Mouse (Mus musculus): ENCODE results near the gene Specc1. TPM values are rescaled to one million over a fixed set of nuclear protein-coding genes. Genes with fewer than 3 reads are reported as not detected.
A peak's percentile ranks its signal among the peaks of the same experiment; 100 is the strongest.

Specc1 gene
- total RNA-seq, 2 experiments from 2014 or later: 5.5 to 9.5 TPM

DNA sequence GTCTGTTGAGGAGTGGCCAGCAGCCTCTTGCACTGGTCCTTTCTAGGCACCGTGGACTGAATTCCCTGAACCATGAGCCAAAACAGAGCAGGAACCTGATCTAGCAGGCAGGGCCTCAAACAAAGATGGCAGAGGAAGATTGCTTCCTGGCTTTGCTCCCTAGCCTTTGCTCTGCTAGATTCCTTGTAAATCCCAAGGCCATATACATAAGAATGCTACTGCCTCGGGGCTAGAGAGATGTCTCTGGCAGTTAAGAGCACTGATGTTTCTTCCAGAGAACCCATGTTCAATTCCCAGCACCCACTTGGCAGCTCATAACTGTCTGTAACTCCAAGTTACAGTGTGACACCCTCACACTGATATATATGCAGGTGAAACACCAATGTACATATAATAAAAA lies 83.6 kb downstream of the Specc1 start:
- intact Hi-C loops (cut with DNase I): no loop called here
- DNase-seq: no peak

DNA sequence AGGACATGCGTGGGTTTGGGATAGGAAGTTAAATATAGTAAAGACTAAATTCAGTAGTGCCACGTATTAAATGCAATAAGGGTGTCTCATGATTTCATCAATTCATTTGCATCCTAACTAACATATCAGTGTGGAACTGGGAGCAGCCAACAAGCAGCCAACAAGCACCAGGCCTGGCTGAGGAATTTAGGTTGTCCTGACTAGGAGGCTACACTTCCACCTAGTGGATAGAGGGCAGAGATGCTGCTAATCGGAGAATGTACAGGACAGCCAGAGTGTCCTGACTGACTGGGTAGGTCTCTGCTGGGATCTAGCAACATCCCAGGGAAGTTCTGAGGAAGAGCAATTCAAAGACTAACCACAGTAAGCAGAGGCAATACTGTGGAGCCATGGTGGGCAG lies 88.1 kb downstream of the Specc1 start:
- DNase-seq: no peak
- intact Hi-C loops (cut with DNase I): loop anchor here (1.0 kb wide), 1 partner anchor 95 kb away; no protein-coding TSS in a partner anchor

DNA sequence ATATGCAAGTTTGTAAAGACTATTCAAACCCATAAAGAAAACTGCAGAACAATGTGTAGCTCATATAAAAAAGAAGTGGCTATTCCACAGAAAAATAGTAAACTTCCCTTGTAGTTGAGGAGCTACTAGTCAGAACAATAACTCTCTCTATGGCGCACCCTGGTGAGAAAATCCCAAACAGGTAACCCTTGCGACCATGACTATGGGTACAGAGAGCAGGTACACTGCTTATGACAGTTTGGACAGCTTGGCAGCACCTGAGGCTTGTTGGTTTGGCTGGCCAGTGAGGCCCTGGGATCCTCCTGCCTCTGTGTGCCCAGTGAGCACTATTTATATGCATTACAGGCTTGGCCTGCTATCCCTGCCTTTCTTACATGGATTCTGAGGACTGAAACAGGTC lies 89.4 kb downstream of the Specc1 start:
- DNase-seq: no peak
- intact Hi-C loops (cut with DNase I): no loop called here

DNA sequence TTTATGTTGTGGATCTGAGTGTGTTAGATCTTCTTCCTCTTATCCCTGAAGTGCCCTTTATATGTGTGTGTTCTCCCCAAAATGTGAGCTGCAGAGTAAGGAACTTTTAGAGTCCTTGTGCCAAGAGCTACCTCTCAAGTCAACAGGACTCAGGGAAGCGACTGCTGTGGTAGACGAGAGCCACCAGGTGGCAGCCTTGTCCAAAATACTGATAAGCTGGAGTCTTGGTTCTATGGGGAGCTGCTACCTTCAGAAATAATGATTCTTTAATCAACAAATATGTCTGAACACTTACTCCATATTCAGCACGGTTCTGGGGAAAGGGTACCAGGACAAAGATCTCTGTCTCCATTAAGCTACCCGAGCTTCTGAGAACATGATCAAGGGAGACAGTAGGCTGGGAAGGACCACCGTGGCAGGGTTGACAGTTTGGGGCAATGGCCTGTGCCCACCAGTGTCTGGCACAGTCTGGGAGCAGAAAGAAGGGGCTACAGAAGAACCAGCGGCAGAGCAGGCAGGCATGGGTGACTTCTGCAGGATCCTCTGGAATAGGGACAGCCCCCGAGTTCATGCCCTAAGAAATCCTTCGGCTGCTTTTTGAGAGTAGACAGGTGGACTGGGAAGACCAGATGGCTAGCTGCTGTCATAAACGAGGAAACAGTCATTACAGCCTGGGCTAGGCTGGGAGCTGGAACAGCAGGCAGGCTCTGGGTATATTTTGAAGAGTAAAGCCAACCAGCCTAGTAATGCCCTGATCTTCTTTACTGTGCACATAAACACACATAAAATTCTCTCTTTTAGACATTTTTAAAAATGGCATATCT lies 91.5 kb downstream of the Specc1 start:
- intact Hi-C loops (cut with DNase I): loop anchor here (1.0 kb wide), 2 partner anchors 79 to 232 kb away; no protein-coding TSS in a partner anchor

DNA sequence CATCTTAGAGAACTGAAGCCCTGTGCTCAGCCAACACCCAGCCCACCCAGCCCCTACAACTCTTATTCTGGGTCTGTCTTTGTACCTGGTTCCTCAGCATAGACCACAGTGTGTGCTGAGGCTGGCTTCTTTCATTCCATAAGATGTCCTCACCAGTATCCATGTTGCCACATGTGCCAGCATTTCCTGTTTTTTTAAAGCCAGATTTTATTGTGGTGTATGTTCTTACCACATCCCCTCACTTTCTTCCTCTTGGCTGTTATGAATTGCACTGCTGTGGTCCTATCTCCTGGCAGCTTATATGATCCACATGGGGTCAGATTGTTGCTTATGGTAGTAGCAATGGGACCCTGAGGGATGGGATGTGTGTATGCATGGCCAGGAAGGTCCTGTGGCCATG lies 92.6 kb downstream of the Specc1 start:
- DNase-seq: no peak
- intact Hi-C loops (cut with DNase I): no loop called here

More for the DNA sequence above, 91.5 kb downstream of the Specc1 start:
- DNase-seq: peak; percentile 64 to 76

DNA sequence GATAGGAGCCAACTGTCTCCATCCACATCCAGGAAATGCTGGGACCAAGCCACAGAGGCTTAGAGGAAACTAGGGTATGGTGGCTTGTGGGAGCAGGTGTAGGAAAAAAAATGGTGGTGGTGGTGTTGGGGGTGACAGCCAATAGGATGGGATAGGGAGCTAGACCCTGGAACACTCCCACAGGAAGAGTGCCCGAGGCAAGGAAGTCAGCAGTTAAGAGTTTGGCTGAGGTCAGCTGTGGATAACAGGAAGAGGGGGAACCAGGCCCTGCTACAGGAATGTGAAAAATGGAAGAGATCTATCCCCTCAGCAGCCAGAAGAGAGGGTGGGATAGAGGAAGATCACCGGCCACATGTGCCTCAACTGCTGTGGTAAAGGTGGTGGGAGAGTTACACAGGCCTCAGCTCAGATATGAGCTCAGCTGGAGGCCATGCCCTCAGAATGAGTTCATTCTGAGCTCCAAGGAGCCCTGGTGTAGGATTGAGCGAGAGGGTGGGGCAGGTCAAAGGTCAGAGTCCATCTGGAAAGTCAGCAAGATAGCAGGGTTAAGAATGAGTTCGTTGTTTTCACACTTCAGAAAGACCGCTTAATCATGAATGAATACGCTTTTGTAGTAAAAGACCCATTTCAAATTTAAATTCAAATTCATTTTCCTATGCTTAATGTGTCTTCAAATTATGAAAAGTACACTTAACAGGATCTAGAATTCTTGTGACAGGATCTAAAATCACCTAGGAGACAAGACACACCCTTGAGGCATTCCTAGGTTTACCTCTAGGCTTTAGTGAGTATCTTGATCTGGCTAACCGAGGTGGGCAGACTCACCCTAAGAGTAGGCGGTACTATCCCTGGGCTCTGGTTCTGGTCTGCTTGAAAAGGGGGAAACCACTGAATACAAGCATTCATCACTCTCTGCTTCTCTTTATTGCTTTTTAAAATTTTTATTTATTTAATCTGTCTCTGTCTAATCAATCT lies 94.1 kb downstream of the Specc1 start:
- no peak for DNase-seq
- intact Hi-C loops (cut with DNase I): no loop called here

DNA sequence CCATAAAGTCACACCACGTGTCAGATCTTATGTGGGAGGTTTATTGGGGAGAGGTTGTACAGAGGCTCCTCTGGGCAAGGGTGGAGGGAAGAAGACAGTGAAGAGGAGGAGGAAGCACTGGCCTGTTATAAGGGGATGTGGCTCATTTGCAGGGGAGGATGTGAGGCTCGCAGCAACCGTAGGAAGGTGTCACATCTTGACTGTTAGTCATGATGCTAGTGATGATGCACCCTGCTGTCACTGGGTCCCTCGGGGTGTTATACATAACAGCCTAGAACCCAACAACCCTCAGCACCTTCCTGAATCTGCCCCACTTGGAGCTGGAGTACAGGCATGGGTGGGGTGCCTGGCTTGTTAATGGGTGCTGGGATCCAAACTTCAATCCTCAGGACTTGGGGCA lies 94.9 kb downstream of the Specc1 start:
- no peak for DNase-seq
- intact Hi-C loops (cut with DNase I): no loop called here

DNA sequence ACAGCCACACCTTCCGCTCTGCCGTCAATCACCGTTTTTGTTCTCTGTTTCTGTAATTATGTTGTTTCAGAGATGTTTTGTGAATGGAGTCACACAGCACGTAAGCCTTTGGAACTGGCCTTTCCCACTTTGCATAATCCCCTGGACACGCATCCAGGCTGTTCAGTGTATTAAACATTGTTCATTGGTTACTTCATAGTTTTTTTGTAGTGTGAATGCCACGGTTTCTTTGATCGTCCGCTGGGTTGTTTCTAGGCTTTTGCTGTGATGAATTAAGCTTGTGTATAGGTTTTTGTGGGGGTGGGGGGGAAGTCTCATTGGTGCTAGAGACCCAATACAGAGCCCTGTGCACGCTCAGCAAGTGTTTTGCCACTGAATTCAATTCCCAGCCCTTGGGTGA lies 97.4 kb downstream of the Specc1 start:
- intact Hi-C loops (cut with DNase I): no loop called here

DNA sequence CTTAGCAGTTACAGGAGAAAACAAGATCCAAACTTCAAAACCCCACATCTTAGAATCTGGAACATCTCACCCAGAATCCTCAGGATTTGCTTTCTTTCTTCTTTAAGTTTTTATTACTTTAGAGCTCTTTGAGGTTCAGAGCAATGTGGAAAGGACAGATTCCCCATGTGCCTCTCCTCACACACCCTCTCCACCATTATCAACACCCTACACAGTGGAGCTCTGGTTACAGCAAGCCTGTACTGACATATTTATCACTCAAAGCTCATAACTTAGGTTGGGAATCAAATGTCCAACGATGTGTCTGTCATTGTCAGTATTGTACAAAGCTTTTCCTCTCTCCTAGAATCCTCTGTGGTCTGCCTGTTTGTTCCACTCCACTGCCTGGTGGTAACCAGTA lies 108.0 kb downstream of the Specc1 start:
- intact Hi-C loops (cut with DNase I): no loop called here
- no peak for DNase-seq

More for the DNA sequence above, 97.4 kb downstream of the Specc1 start:
- no peak for DNase-seq

DNA sequence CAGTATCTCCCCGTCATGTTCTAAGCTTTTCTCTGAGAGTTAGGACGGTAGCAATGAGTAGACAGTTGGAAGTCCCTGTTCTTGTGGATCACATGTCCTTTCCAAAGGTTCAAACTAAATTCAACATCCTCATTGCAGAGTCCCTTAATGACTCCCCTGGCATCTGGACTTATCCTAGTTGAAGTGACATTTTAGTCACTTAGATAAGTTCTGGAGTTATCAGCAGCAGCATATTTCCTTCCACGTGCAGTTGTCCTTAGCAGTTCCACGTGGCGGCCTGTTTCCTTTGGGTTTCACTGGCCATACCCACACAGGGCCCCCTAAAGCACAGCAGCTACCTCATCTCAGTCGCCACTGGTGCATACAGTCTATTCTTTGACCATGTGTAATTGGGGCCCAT lies 109.1 kb downstream of the Specc1 start:
- no peak for DNase-seq
- intact Hi-C loops (cut with DNase I): no loop called here

DNA sequence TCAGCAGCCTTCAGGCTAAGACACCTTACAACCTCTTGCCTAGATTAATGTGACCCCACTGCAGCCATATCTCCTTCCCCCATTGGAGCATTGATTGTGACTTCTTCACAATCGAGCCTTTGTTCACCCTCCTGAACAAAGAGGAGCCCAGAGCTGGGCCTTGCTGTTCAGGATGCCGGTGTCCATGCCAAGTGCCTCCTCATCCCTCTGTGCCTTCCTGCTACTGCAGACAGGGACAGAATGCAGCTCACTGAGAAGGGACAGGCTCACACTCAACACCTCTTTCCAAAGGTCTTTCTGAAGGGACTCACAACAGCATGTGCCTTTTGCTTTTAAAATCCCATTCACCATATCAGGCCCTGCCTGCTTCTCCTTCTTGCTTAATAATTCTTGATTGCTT lies 113.0 kb downstream of the Specc1 start:
- intact Hi-C loops (cut with DNase I): no loop called here
- no peak for DNase-seq

DNA sequence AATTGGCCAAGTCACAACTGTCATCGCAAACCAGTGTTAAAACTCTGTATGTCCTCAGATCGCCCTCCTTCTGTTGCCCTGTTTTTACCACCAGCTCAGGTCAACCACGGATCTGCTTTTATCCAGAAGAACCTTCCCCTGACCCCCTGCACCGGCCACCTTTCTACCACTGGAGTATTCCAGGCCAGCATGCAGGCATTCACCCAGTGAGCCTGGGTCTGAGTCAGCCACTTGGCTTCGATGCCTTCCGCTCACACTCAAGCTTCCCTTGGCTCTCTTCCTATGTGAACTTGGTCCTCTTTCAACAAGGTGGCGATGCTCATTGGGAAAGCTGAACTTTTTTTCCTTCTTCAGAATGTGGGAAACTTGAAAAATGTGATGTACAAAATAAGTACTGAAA lies 113.6 kb downstream of the Specc1 start:
- intact Hi-C loops (cut with DNase I): no loop called here

DNA sequence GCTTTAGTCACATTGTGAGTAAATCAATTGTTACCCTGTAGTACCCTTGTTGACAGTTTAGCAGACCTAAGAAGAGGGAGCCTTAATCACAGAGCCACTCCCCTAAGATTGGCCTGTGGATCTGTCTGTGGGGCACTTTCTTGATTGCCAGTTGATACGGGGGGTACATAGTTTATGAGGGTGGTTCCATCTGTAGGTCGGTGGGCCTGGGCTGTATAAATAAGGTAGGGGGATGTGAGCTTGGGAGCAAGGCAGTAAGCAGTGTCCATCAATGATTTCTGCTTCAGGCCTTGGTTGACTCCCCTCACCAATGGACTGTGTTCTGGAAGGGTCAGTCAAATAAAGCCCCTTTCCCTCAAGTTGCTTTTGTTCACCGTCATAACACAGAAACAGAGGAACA lies 115.8 kb downstream of the Specc1 start:
- DNase-seq: no peak

More for the DNA sequence above, 113.6 kb downstream of the Specc1 start:
- DNase-seq: no peak

DNA sequence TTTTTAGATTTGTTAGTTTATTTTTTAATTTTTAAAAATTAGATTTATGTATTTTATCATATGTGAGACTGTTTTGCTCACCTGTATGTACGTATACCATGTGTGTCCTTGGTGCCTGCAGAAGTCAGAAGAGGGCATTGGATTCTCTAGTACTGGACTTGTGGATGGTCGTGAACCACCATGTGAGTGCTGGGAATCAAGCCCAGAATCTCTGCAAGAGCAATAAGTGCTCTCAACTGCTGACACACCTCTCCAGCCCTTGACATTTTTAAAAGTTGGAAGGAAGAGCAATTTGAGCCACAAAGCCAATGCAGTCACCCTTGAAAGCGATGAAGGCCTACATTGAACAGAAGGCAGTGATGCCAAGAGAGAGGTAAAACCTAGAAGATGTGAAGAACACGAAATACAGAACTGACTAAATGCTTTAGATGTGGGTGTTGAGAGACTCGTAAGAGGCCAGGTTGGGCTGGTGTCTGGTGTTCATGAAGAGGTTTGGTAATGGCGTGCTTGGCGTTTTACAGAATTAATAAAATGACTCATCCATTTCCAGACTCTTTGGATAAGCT lies 117.1 kb downstream of the Specc1 start:
- intact Hi-C loops (cut with DNase I): no loop called here
- no peak for DNase-seq

More for the DNA sequence above, 115.8 kb downstream of the Specc1 start:
- intact Hi-C loops (cut with DNase I): no loop called here

DNA sequence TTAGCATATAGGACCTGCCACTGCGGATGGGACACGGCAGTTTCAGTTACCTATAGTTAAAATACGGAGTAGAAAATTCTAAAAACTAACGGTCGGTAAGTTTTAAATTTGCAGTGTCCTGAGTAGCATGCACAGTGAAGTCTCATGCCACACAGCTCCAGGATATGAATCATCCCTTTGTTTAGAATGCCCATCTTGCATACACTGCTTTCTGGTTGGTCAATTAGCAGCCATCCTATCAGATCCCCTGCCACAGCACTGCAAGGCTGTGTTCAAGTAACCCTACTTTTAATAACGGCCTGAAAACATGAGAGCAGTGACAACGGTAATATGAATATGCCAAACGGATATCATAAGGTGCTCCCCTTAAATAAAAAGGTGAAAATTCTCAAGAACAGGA lies 118.0 kb downstream of the Specc1 start:
- intact Hi-C loops (cut with DNase I): no loop called here
- DNase-seq: no peak

DNA sequence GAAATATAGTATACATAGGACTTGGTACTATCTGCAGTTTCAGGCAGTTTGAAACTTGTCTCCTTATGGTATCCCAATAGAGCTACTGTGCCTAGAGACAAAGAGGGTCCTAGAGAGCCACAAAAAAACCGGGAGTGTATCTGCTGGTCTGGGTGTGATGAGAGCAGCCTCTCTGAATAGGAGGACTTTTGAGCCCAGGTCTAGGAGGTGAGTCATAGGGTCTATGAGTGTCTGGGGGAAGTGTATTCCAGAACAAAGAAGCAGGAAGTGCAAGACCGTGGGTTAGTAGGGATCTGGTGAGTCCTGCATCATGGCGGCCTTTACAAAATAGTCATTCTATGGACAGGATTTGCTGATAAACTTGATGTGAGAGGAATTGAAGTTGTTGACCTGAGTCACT lies 118.5 kb downstream of the Specc1 start:
- DNase-seq: no peak
- intact Hi-C loops (cut with DNase I): no loop called here

DNA sequence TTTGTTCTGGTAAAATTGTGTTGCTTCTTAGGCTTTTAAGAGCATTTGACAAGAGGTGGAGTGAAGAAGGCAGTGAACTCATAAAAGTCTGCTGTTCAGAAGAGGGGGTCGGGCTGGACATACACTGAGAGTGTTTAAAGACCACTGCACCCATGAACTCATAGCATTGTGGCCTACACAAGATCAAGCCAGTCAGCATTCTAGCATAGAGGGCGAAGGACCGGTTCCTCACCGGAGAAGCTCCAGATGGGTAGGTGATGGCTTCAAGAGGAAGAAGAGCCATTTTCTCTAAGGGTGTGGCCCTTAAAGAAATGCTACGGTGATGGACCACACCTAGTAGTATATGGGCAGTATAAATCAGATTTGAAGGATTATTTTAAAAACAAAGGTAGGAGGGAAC lies 119.0 kb downstream of the Specc1 start:
- intact Hi-C loops (cut with DNase I): no loop called here
- DNase-seq: no peak

DNA sequence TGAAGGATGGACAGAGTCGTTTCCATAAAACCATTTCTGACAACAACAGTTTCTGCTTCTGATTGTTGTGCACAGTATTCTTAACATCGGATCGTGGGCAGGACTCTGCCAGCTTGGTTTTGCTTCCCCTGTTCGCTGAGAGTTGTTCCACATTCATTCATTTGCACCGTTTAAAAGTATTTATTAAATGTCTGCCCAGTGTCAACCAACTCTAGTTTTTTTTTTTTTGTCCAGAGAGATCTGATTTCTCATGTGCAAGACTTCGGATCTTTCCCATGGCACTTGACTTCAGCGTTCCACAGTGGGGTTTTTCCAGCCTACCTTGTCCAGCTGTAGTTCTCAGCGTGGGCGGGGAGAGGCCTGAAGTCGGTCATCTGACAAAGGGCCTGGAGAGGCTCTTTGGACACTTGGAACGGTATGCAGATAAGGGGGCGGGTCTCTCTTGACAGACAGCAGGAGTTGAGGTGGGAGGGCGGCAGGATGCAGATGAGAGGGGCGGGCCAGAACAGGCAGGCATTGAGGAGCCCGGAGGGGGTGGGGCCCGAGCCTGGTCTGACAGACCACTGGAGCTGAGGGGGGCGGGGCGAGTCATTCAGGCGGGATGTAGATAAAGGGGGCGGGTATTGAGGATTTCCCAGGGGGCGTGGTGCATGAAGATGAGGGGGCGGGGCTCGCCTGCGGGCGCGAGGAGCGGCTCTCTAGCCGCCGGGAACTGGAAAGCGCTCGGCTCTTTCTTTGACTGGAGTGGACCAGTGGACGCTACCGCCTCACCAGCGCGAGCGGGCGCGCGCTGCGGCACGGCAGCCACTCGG lies 120.0 kb downstream of the Specc1 start:
- intact Hi-C loops (cut with DNase I): no loop called here
- peak; percentile 93 for DNase-seq

DNA sequence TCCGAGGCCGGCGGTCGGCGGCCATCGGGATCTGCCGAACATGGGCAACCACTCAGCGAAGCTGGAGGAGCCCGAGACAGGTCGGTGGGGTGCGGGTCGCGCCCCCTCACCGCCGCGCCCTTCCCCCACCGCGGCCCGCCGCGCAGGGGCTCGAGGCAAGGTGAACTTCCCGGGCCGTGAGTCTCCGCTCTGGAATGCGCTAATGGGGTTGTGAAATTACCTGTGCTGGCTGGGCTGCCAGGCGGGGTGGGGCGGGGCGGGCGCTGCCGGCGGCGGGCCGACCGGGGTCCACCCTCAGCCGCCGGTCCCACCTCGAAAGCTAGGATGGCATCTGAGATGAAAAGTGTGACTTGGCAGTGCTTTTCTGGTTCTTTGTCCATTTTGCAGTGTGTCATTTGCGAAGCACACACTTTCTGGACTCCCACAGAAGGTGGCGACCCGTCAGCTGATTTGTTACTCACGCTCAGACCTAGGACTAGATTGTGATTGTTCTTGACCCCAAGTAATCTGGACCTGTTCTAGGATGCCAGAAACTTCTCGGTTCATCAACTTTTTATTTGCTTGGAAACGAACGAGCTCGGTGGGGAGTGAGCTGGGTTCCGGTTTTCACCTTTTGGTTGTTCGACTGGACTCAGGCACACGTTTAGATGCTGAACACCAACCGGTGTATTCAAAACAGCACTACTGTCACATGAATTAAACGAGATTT lies 120.7 kb downstream of the Specc1 start:
- intact Hi-C loops (cut with DNase I): no loop called here
- DNase-seq: peak; percentile 5 to 15

DNA sequence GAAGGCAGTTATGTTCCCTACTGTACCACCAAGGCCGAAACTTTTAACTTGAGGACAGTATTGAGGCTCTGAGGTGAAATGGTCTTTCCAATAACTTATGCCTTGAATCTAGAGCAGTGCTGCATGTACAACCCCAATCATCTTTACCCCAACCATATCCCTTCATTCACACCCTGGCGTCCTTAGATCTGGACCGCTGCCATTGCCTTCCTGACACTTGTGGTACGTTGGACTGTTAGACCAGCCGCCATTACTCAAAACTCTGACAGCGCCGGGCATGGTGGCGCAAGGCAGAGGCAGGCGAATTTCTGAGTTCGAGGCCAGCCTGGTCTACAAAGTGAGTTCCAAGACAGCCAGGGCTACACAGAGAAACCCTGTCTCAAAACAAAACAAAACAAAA lies 121.8 kb downstream of the Specc1 start:
- intact Hi-C loops (cut with DNase I): no loop called here
- DNase-seq: no peak

All from heart, postnatal 36 days (tissue).